8 mouse cellular contexts compared by ENCODE assay signal in genomic region chr14:75010986-75011655, GRCm38 (mm10). TPM values are rescaled to one million over a fixed set of nuclear protein-coding genes. Genes with fewer than 3 reads are reported as not detected.
DNase-seq lines count a peak whose midpoint lies in the region; ATAC-seq and TF ChIP-seq lines count a peak whose summit lies in the region.

No protein-coding gene starts in this region.

- no peak for TF ChIP-seq EP300 in MEL (IDR thresholded peaks at IDR 0.05; ENCODE audit: low read depth in 1 of 2, low read length in 2 of 2)

- no peak for TF ChIP-seq CTCF in intestine, postnatal 0 days (IDR thresholded peaks at IDR 0.05; ENCODE audit: low read depth)
- TF ChIP-seq CTCF in MEL (IDR thresholded peaks at IDR 0.05 in 2 of 3, conservative IDR thresholded peaks at IDR 0.05 in 1 of 3; ENCODE audit: control insufficient read depth in 1 of 3, insufficient read depth in 1 of 3, low read depth in 2 of 3, low read length in 3 of 3, poor library complexity in 1 of 3, severe bottlenecking in 1 of 3): peak in 2 of 3 experiments; percentile 39 to 48; a peak in 4 of 6 replicates
- no peak for TF ChIP-seq CTCF in cerebellum, adult 2 months (IDR thresholded peaks at IDR 0.05; ENCODE audit: borderline replicate concordance, insufficient read depth, low read depth, low read length)

- H3K79me2 ChIP-seq in MEL (ENCODE audit: control insufficient read depth, insufficient read depth, low read length, poor library complexity): no peaks in the 10 kb centered on the region

- ATAC-seq in intestine, embryonic 14.5 days (replicated peaks; ENCODE audit: low FRiP score, low TSS enrichment, low read depth): 0 out of 2 replicates have a peak, but pooled peaks have one; percentile 40
- ATAC-seq in intestine, postnatal 0 days: no peak
- ATAC-seq in inflammation-experienced regulatory T-cells, adult 6 months: peak; percentile 57
- no peak for ATAC-seq in forebrain, embryonic 15.5 days (replicated peaks)

- no peak overlapping the region for H3K4me3 ChIP-seq in intestine, embryonic 14.5 days (ENCODE audit: low read depth, low read length)
- H3K4me3 ChIP-seq in intestine, postnatal 0 days (ENCODE audit: low read depth, low read length): no peak overlapping the region
- no peak overlapping the region for H3K4me3 ChIP-seq in MEL (ENCODE audit: control insufficient read depth in 1 of 2, insufficient read depth in 1 of 2, low read depth in 2 of 2, low read length in 2 of 2)
- no peak overlapping the region for H3K4me3 ChIP-seq in forebrain, embryonic 15.5 days
- no peak overlapping the region for H3K4me3 ChIP-seq in cerebellum, adult 2 months (replicated peaks; ENCODE audit: insufficient read depth, low read depth, low read length)

- H3K4me1 ChIP-seq in intestine, embryonic 14.5 days (replicated peaks; ENCODE audit: control insufficient read depth, insufficient read depth, low read length): no peaks in the 10 kb centered on the region
- no peaks in the 10 kb centered on the region for H3K4me1 ChIP-seq in intestine, postnatal 0 days (replicated peaks; ENCODE audit: control insufficient read depth, insufficient read depth, low read length)
- H3K4me1 ChIP-seq in MEL (ENCODE audit: control insufficient read depth in 1 of 2, insufficient read depth in 2 of 2, low read length in 2 of 2): peaks cover 3 to 16% of the 10 kb centered on the region in 2 experiments; a peak in 3 of 4 replicates
- peaks cover 3% of the 10 kb centered on the region; the same call in 1 of the 2 replicates for H3K4me1 ChIP-seq in forebrain, embryonic 15.5 days
- no peaks in the 10 kb centered on the region for H3K4me1 ChIP-seq in cerebellum, adult 2 months (ENCODE audit: control insufficient read depth, insufficient read depth, low read length)

- no peak for DNase-seq in intestine, embryonic 14.5 days (ENCODE audit: low spot score)
- DNase-seq in 416B (ENCODE audit: low read depth) (peak; percentile 68), MEL (ENCODE audit: low read depth, low spot score) (peak; percentile 71)
- DNase-seq in left cerebral cortex, postnatal 4 days: no peak
- DNase-seq in cerebellum, adult 2 months: no peak

- H3K9ac ChIP-seq in intestine, embryonic 14.5 days (ENCODE audit: low read length): no peak overlapping the region
- no peak overlapping the region for H3K9ac ChIP-seq in intestine, postnatal 0 days (ENCODE audit: low read depth, low read length)
- no peak overlapping the region for H3K9ac ChIP-seq in MEL (ENCODE audit: control insufficient read depth, low read depth, low read length, poor library complexity, severe bottlenecking)
- no peak overlapping the region for H3K9ac ChIP-seq in forebrain, embryonic 15.5 days (replicated peaks)

- no peaks in the 10 kb centered on the region for H3K27me3 ChIP-seq in intestine, embryonic 14.5 days (replicated peaks; ENCODE audit: control insufficient read depth, insufficient read depth, low read length)
- no peaks in the 10 kb centered on the region for H3K27me3 ChIP-seq in intestine, postnatal 0 days (replicated peaks; ENCODE audit: control insufficient read depth, insufficient read depth, low read length)
- H3K27me3 ChIP-seq in MEL (ENCODE audit: control insufficient read depth in 1 of 2, insufficient read depth in 2 of 2, low read length in 2 of 2): no peaks in the 10 kb centered on the region
- H3K27me3 ChIP-seq in forebrain, embryonic 15.5 days: no peaks in the 10 kb centered on the region
- no peaks in the 10 kb centered on the region for H3K27me3 ChIP-seq in cerebellum, adult 2 months (ENCODE audit: control insufficient read depth, insufficient read depth, low read length)

- TF ChIP-seq POLR2A in MEL (IDR thresholded peaks at IDR 0.05; ENCODE audit: control insufficient read depth in 1 of 2, insufficient read depth in 1 of 2, low read depth in 1 of 2, low read length in 2 of 2, poor library complexity in 1 of 2): no peak
- TF ChIP-seq POLR2A in cerebellum, adult 2 months (IDR thresholded peaks at IDR 0.05; ENCODE audit: borderline replicate concordance, insufficient read depth, low read length): no peak

- intact Hi-C loops in left cerebral cortex, postnatal 4 days (cut with DNase I): no loop called here

- no peak for TF ChIP-seq RAD21 in MEL (IDR thresholded peaks at IDR 0.05; ENCODE audit: low read depth, low read length)

- H3K9me3 ChIP-seq in intestine, embryonic 14.5 days (ENCODE audit: control insufficient read depth, low read length): no peaks in the 10 kb centered on the region
- H3K9me3 ChIP-seq in intestine, postnatal 0 days (ENCODE audit: control insufficient read depth): no peaks in the 10 kb centered on the region
- H3K9me3 ChIP-seq in MEL (replicated peaks; ENCODE audit: insufficient read depth, low read length): no peaks in the 10 kb centered on the region
- no peaks in the 10 kb centered on the region for H3K9me3 ChIP-seq in forebrain, embryonic 15.5 days

- no peak overlapping the region for H3K4me2 ChIP-seq in intestine, embryonic 14.5 days (ENCODE audit: low read length)
- no peak overlapping the region for H3K4me2 ChIP-seq in intestine, postnatal 0 days (replicated peaks; ENCODE audit: low read depth)
- no peak overlapping the region for H3K4me2 ChIP-seq in forebrain, embryonic 15.5 days (replicated peaks)

- no peak overlapping the region for H3K27ac ChIP-seq in intestine, embryonic 14.5 days (ENCODE audit: low read depth)
- H3K27ac ChIP-seq in intestine, postnatal 0 days (ENCODE audit: low read depth, low read length): no peak overlapping the region
- no peak overlapping the region for H3K27ac ChIP-seq in MEL (ENCODE audit: control insufficient read depth, low read depth, low read length)
- H3K27ac ChIP-seq in forebrain, embryonic 15.5 days (replicated peaks): no peak overlapping the region
- no peak overlapping the region for H3K27ac ChIP-seq in cerebellum, adult 2 months (ENCODE audit: insufficient read depth, low read length)

- H3K36me3 ChIP-seq in intestine, embryonic 14.5 days (ENCODE audit: control insufficient read depth, insufficient read depth, low read length): no peaks in the 10 kb centered on the region
- no peaks in the 10 kb centered on the region for H3K36me3 ChIP-seq in intestine, postnatal 0 days (ENCODE audit: control insufficient read depth, insufficient read depth)
- peaks cover 0 to 10% of the 10 kb centered on the region in 2 experiments; a peak in 2 of 4 replicates for H3K36me3 ChIP-seq in MEL (ENCODE audit: control insufficient read depth in 1 of 2, insufficient read depth in 2 of 2, low read length in 2 of 2)
- H3K36me3 ChIP-seq in forebrain, embryonic 15.5 days: no peaks in the 10 kb centered on the region

- WGBS in intestine, embryonic 14.5 days: 26% methylated on average over 8 of the region's 8 CpGs
- 31% methylated on average over 8 of the region's 8 CpGs for WGBS in intestine, postnatal 0 days
- 43% methylated on average over 8 of the region's 8 CpGs for WGBS in forebrain, embryonic 15.5 days
- WGBS in cerebellum, adult 2 months: 27% methylated on average over 8 of the region's 8 CpGs

TF ChIP-seq in MEL, 35 proteins besides CTCF, POLR2A, EP300 and RAD21 (continues in another document):
- TF ChIP-seq GATA1 (IDR thresholded peaks at IDR 0.05; ENCODE audit: low read depth, low read length) (peak; percentile 38; the same call in 1 of the 2 replicates), MAZ (IDR thresholded peaks at IDR 0.05; ENCODE audit: low read depth, low read length) (peak; percentile 95), ETS1 (IDR thresholded peaks at IDR 0.05; ENCODE audit: low read depth, low read length) (0 out of 2 replicates have a peak, but pooled peaks have one; percentile 19), NELFE (IDR thresholded peaks at IDR 0.05; ENCODE audit: low read depth, low read length) (no peak), JUND (IDR thresholded peaks at IDR 0.05; ENCODE audit: low read depth, low read length) (no peak), NRF1 (IDR thresholded peaks at IDR 0.05; ENCODE audit: insufficient read depth, low read depth, low read length, poor library complexity, severe bottlenecking) (0 out of 2 replicates have a peak, but pooled peaks have one; percentile 9), POLR2AphosphoS5 (IDR thresholded peaks at IDR 0.05; ENCODE audit: borderline replicate concordance, low read depth, low read length) (no peak), SMC3 (IDR thresholded peaks at IDR 0.05; ENCODE audit: low read depth, low read length) (0 out of 2 replicates have a peak, but pooled peaks have one; percentile 18), ZC3H11A (IDR thresholded peaks at IDR 0.05; ENCODE audit: low read depth, low read length) (no peak), TAL1 (IDR thresholded peaks at IDR 0.05; ENCODE audit: low read length) (no peak), ZMIZ1 (IDR thresholded peaks at IDR 0.05; ENCODE audit: low read depth, low read length) (no peak), CHD1 (IDR thresholded peaks at IDR 0.05; ENCODE audit: low read depth, low read length) (no peak), MAFK (IDR thresholded peaks at IDR 0.05; ENCODE audit: borderline replicate concordance, low read depth, low read length) (no peak), CHD2 (IDR thresholded peaks at IDR 0.05; ENCODE audit: low read length) (no peak), BHLHE40 (IDR thresholded peaks at IDR 0.05; ENCODE audit: borderline replicate concordance, low read depth, low read length) (peak; percentile 53; the same call in 1 of the 2 replicates), MYB (IDR thresholded peaks at IDR 0.05; ENCODE audit: low read depth, low read length) (no peak), MEF2A (IDR thresholded peaks at IDR 0.05; ENCODE audit: extremely low read depth, insufficient replicate concordance, low read depth, low read length, poor library complexity, severe bottlenecking) (no peak), TCF12 (IDR thresholded peaks at IDR 0.05; ENCODE audit: low read depth, low read length) (0 out of 2 replicates have a peak, but pooled peaks have one; percentile 11), MAX (IDR thresholded peaks at IDR 0.05; ENCODE audit: low read length) (no peak), SIN3A (IDR thresholded peaks at IDR 0.05; ENCODE audit: low read length) (no peak), MYC (IDR thresholded peaks at IDR 0.05; ENCODE audit: low read depth, low read length) (peak; percentile 50; the same call in 1 of the 2 replicates)

RNA-seq across cellular contexts. Expression of gene Rubcnl, which starts 4.7 kb away (rescaled TPM):
- polyA plus RNA-seq in intestine, embryonic 14.5 days (2014; fragmentation: Nextera tagmentation; extraction: Ambion mirVana): 0.37 and 0.42 TPM in 2 replicates
- polyA plus RNA-seq in intestine, postnatal 0 days (2015; fragmentation: Nextera tagmentation; extraction: Ambion mirVana): 0.22 and 0.26 TPM in 2 replicates
- total RNA-seq in MEL (2012; rRNA removed): 0.04 and 0.13 TPM in 2 replicates
- under 1 TPM in 1 of 2 experiments, not detected in 1; 0.06 TPM for polyA plus RNA-seq in MEL (2012; ENCODE audit: insufficient read depth in 1 of 2, insufficient read length in 2 of 2, low read depth in 1 of 2, low replicate concordance in 2 of 2, missing spikeins in 1 of 2)
- polyA plus RNA-seq in inflammation-experienced regulatory T-cells, adult 6 months (2017; shearing (Covaris generic)): 1 to 10 TPM in 1 of 3 experiments, under 1 TPM in 2; 0.46 to 1.5 (median 0.54) TPM
- total RNA-seq in left cerebral cortex, postnatal 4 days (2021): under 1 TPM; 0.30 to 0.36 TPM
- polyA plus RNA-seq in forebrain, embryonic 15.5 days (2015; fragmentation: Nextera tagmentation; extraction: Ambion mirVana): 0.28 and 0.42 TPM in 2 replicates
- 0.97 and 1.4 TPM in 2 replicates for polyA plus RNA-seq in cerebellum, adult 2 months (2012; rRNA removed)

Comparison
In these comparisons a context has a peak if more than half of its experiments do, and no peak if none do; other contexts are left out.
1. ATAC-seq: peak in intestine, embryonic 14.5 days (single experiment) and inflammation-experienced regulatory T-cells, adult 6 months (single experiment); none in intestine, postnatal 0 days (single experiment) and forebrain, embryonic 15.5 days (single experiment).
2. DNase-seq: peak in 416B (single experiment) and MEL (single experiment); none in intestine, embryonic 14.5 days (single experiment), left cerebral cortex, postnatal 4 days (single experiment) and cerebellum, adult 2 months (0 of 2).
3. CTCF ChIP-seq: peak in MEL (2 of 3); none in intestine, postnatal 0 days (single experiment) and cerebellum, adult 2 months (single experiment).